Mouse (Mus musculus): ENCODE measurements around the gene Cntd1.

DNA sequence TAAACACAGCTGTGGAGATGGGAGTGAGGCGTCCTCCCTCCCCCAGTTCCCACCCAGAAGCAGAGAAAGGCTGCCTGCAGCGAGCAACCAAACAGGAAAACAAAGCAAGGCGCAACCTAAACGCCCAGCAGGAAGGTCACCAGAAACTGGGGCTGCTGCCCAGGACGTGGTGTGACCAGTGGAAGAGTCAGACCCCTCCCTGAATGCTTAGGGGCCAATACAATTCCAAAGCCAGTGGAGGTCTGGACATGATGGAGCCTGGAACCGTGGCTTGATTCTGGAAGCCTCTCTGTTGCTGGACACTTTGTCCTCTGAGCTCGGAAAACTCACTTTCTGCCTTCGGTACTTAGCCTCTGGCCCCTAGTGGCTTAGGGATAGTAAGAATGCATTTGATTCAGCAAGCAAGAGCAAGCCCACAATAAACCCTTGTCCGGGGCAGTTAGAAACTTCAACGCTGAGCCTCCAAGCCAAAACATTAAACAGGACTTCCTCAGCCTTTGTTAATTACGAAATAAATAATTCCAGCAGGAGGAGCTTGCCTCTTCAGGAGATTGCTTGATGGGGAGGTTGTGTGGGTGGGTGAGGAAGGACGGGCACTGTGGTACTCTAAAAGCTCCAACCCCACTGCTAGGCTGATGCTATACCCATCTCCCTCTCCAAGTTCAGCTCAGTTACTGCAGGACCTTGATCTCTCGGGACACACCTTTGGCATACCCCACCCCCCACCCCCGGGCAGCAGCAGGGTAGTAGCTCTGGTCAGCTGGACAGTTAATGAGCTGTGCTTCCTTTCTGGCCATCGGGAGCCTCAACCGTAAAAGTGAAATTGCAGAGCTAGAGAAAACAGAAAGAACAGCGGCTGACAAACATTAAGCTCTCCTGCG lies 47.6 kb upstream of the Cntd1 start:
- TF ChIP-seq POLR2A (IDR thresholded peaks at IDR 0.05; ENCODE audit: control insufficient read depth, extremely low read depth, insufficient read depth, low read length, poor library complexity) (no peak), CTCF (IDR thresholded peaks at IDR 0.05; ENCODE audit: borderline replicate concordance, control insufficient read depth, extremely low read depth, insufficient read depth, low read length, poor library complexity) (no peak)
